ENCODE assay signal across 9 mouse cellular contexts in genomic region chr16:72924423-72925224, GRCm38 (mm10).
DNase-seq lines count a peak whose midpoint lies in the region; ATAC-seq and TF ChIP-seq lines count a peak whose summit lies in the region.
"Had no signal": no experiment of that assay in that cellular context is flagged by ENCODE, and none has a peak within 500 bp of the region (broad histone marks: within the 10 kb centered on the region; RNA-seq: fewer than 3 reads in every experiment).

No protein-coding gene starts in this region.

- TF ChIP-seq CTCF in hindbrain, postnatal 0 days (IDR thresholded peaks at IDR 0.05; ENCODE audit: low read depth): no peak

- no peaks in the 10 kb centered on the region for H3K9me3 ChIP-seq in hindbrain, postnatal 0 days (ENCODE audit: low read length)

- peak overlapping the region; percentile 10; the same call in 1 of the 2 replicates for H3K4me3 ChIP-seq in hindbrain, postnatal 0 days (ENCODE audit: low read length)

- peak overlapping the region; percentile 54 for H3K4me2 ChIP-seq in hindbrain, postnatal 0 days (ENCODE audit: low read depth, low read length)

- no peaks in the 10 kb centered on the region for H3K27me3 ChIP-seq in hindbrain, postnatal 0 days (ENCODE audit: insufficient read depth, low read length)
- H3K27me3 ChIP-seq: CH12.LX had no signal

- 23% methylated on average over 15 of the region's 15 CpGs for WGBS in hindbrain, postnatal 0 days

- no peaks in the 10 kb centered on the region for H3K4me1 ChIP-seq in hindbrain, postnatal 0 days (ENCODE audit: insufficient read depth, low read length)

- peak; percentile 79; the same call in 1 of the 2 replicates for ATAC-seq in hindbrain, postnatal 0 days

- no peak overlapping the region for H3K9ac ChIP-seq in hindbrain, postnatal 0 days (replicated peaks; ENCODE audit: low read length)

- intact Hi-C loops in gastrocnemius, postnatal 14 days (cut with DNase I; ENCODE audit: low total_unique reads): no loop called here

- DNase-seq in ZHBTc4 (ENCODE audit: low read depth, low spot score) (peak; percentile 36), MN1 (ENCODE audit: low spot score) (no peak)
- peak; percentile 75 for DNase-seq in embryo, embryonic 10.5 days (ENCODE audit: low spot score)
- peak; percentile 87 for DNase-seq in gastrocnemius, postnatal 14 days
- peak; percentile 79 for DNase-seq in hindbrain, postnatal 0 days (ENCODE audit: low spot score)
- peak; percentile 49 to 66 for DNase-seq in left cerebral cortex, adult 18-20 months (ENCODE audit: low spot score in 2 of 2)
- DNase-seq in lung, postnatal 25 days (ENCODE audit: low spot score): peak; percentile 52
- peak; percentile 65 for DNase-seq in right cerebral cortex, postnatal 14 days

- no peak overlapping the region for H3K27ac ChIP-seq in hindbrain, postnatal 0 days

- H3K36me3 ChIP-seq in hindbrain, postnatal 0 days (ENCODE audit: insufficient read depth, low read length): no peaks in the 10 kb centered on the region
